Mouse (Mus musculus): Measurements from ENCODE around the gene Ptpn3. TPM values are rescaled to one million over a fixed set of nuclear protein-coding genes. Genes with fewer than 3 reads are reported as not detected.
"Not testable (repeated sequence)": the region's sequence is repeated elsewhere in the genome, so short reads cannot be mapped to it uniquely, and the experiment has no call there.

Ptpn3 gene
- polyA plus RNA-seq, 1 experiment = 15.2 TPM

- Histone ChIP-seq H3K27ac (ENCODE audit: insufficient read depth, low read depth, low read length) (no peak overlapping the region), H3K4me1 (ENCODE audit: control insufficient read depth, insufficient read depth, insufficient read length, low read length) (peaks cover 2% of the 10 kb centered on the region; the same call in 1 of the 2 replicates), H3K4me3 (ENCODE audit: low read depth, low read length) (no peak overlapping the region), H3K36me3 (ENCODE audit: control insufficient read depth, insufficient read depth, low read length) (peaks cover 2% of the 10 kb centered on the region; the same call in 1 of the 2 replicates), H3K27me3 (ENCODE audit: control insufficient read depth, insufficient read depth, low read length) (no peaks in the 10 kb centered on the region)
- TF ChIP-seq POLR2A (IDR thresholded peaks at IDR 0.05; ENCODE audit: low read depth, low read length) = no peak
- TF ChIP-seq CTCF (IDR thresholded peaks at IDR 0.05; ENCODE audit: extremely low read depth, insufficient read length, insufficient replicate concordance, low read depth, low read length) = no peak
- WGBS = 79% methylated on average over 15 of the region's 15 CpGs
Observed at GRCm38 (mm10) chr4:57273532-57274502, 27.8 kb downstream of the Ptpn3 start.

GRCm38 (mm10) chr4:57270991-57271390, 30.6 kb downstream of the Ptpn3 start:
- no peak overlapping the region for H3K27ac ChIP-seq (ENCODE audit: insufficient read depth, low read depth, low read length)
- TF ChIP-seq POLR2A (IDR thresholded peaks at IDR 0.05; ENCODE audit: low read depth, low read length) = no peak
- TF ChIP-seq CTCF (IDR thresholded peaks at IDR 0.05; ENCODE audit: extremely low read depth, insufficient read length, insufficient replicate concordance, low read depth, low read length) = no peak
- no peak overlapping the region for H3K4me3 ChIP-seq (ENCODE audit: low read depth, low read length)
- H3K27me3 ChIP-seq (ENCODE audit: control insufficient read depth, insufficient read depth, low read length) = no peaks in the 10 kb centered on the region
- WGBS = 81% methylated on average over 8 of the region's 8 CpGs
- H3K4me1 ChIP-seq (ENCODE audit: control insufficient read depth, insufficient read depth, insufficient read length, low read length) = peaks cover 2% of the 10 kb centered on the region; the same call in 1 of the 2 replicates
- H3K36me3 ChIP-seq (ENCODE audit: control insufficient read depth, insufficient read depth, low read length) = peaks cover 11% of the 10 kb centered on the region

GRCm38 (mm10) chr4:57270489-57270888, 31.1 kb downstream of the Ptpn3 start:
- H3K4me1 ChIP-seq (ENCODE audit: control insufficient read depth, insufficient read depth, insufficient read length, low read length); H3K27me3 ChIP-seq (ENCODE audit: control insufficient read depth, insufficient read depth, low read length); H3K4me3 ChIP-seq (ENCODE audit: low read depth, low read length); H3K27ac ChIP-seq (ENCODE audit: insufficient read depth, low read depth, low read length): not testable (repeated sequence)
- H3K36me3 ChIP-seq (ENCODE audit: control insufficient read depth, insufficient read depth, low read length) = peaks cover 11% of the 10 kb centered on the region
- WGBS = 85% methylated on average over 5 of the region's 5 CpGs

GRCm38 (mm10) chr4:57269344-57269743, 32.3 kb downstream of the Ptpn3 start:
- Histone ChIP-seq H3K4me1 (ENCODE audit: control insufficient read depth, insufficient read depth, insufficient read length, low read length) (no peaks in the 10 kb centered on the region), H3K27ac (ENCODE audit: insufficient read depth, low read depth, low read length) (no peak overlapping the region), H3K36me3 (ENCODE audit: control insufficient read depth, insufficient read depth, low read length) (peaks cover 16% of the 10 kb centered on the region), H3K4me3 (ENCODE audit: low read depth, low read length) (no peak overlapping the region), H3K27me3 (ENCODE audit: control insufficient read depth, insufficient read depth, low read length) (no peaks in the 10 kb centered on the region)
- TF ChIP-seq POLR2A (IDR thresholded peaks at IDR 0.05; ENCODE audit: low read depth, low read length) (no peak), CTCF (IDR thresholded peaks at IDR 0.05; ENCODE audit: extremely low read depth, insufficient read length, insufficient replicate concordance, low read depth, low read length) (no peak)
- 89% methylated on average over 10 of the region's 10 CpGs for WGBS

- no peaks in the 10 kb centered on the region for H3K27me3 ChIP-seq (ENCODE audit: control insufficient read depth, insufficient read depth, low read length)
- no peak for TF ChIP-seq POLR2A (IDR thresholded peaks at IDR 0.05; ENCODE audit: low read depth, low read length)
- no peak for TF ChIP-seq CTCF (IDR thresholded peaks at IDR 0.05; ENCODE audit: extremely low read depth, insufficient read length, insufficient replicate concordance, low read depth, low read length)
- no peak overlapping the region for H3K27ac ChIP-seq (ENCODE audit: insufficient read depth, low read depth, low read length)
- H3K36me3 ChIP-seq (ENCODE audit: control insufficient read depth, insufficient read depth, low read length) = peaks cover 21% of the 10 kb centered on the region
- 85% methylated on average over 8 of the region's 8 CpGs for WGBS
- no peaks in the 10 kb centered on the region for H3K4me1 ChIP-seq (ENCODE audit: control insufficient read depth, insufficient read depth, insufficient read length, low read length)
- H3K4me3 ChIP-seq (ENCODE audit: low read depth, low read length) = no peak overlapping the region
Observed at GRCm38 (mm10) chr4:57268330-57268729, 33.3 kb downstream of the Ptpn3 start.

GRCm38 (mm10) chr4:57266389-57266788, 35.2 kb downstream of the Ptpn3 start:
- H3K36me3 ChIP-seq (ENCODE audit: control insufficient read depth, insufficient read depth, low read length) = peaks cover 34% of the 10 kb centered on the region
- TF ChIP-seq POLR2A (IDR thresholded peaks at IDR 0.05; ENCODE audit: low read depth, low read length) (no peak), CTCF (IDR thresholded peaks at IDR 0.05; ENCODE audit: extremely low read depth, insufficient read length, insufficient replicate concordance, low read depth, low read length) (no peak)
- H3K27ac ChIP-seq (ENCODE audit: insufficient read depth, low read depth, low read length) = no peak overlapping the region
- H3K27me3 ChIP-seq (ENCODE audit: control insufficient read depth, insufficient read depth, low read length) = no peaks in the 10 kb centered on the region
- no peaks in the 10 kb centered on the region for H3K4me1 ChIP-seq (ENCODE audit: control insufficient read depth, insufficient read depth, insufficient read length, low read length)
- H3K4me3 ChIP-seq (ENCODE audit: low read depth, low read length) = no peak overlapping the region
- WGBS = 91% methylated on average over 9 of the region's 9 CpGs

- Histone ChIP-seq H3K27ac (ENCODE audit: insufficient read depth, low read depth, low read length) (no peak overlapping the region), H3K4me3 (ENCODE audit: low read depth, low read length) (no peak overlapping the region), H3K27me3 (ENCODE audit: control insufficient read depth, insufficient read depth, low read length) (no peaks in the 10 kb centered on the region), H3K4me1 (ENCODE audit: control insufficient read depth, insufficient read depth, insufficient read length, low read length) (no peaks in the 10 kb centered on the region), H3K36me3 (ENCODE audit: control insufficient read depth, insufficient read depth, low read length) (peaks cover 43% of the 10 kb centered on the region)
- WGBS = 89% methylated on average over 7 of the region's 7 CpGs
- TF ChIP-seq CTCF (IDR thresholded peaks at IDR 0.05; ENCODE audit: extremely low read depth, insufficient read length, insufficient replicate concordance, low read depth, low read length) (no peak), POLR2A (IDR thresholded peaks at IDR 0.05; ENCODE audit: low read depth, low read length) (no peak)
Observed at GRCm38 (mm10) chr4:57263695-57264094, 37.9 kb downstream of the Ptpn3 start.
